9 mouse cellular contexts compared by ENCODE assay signal in the genomic region with DNA sequence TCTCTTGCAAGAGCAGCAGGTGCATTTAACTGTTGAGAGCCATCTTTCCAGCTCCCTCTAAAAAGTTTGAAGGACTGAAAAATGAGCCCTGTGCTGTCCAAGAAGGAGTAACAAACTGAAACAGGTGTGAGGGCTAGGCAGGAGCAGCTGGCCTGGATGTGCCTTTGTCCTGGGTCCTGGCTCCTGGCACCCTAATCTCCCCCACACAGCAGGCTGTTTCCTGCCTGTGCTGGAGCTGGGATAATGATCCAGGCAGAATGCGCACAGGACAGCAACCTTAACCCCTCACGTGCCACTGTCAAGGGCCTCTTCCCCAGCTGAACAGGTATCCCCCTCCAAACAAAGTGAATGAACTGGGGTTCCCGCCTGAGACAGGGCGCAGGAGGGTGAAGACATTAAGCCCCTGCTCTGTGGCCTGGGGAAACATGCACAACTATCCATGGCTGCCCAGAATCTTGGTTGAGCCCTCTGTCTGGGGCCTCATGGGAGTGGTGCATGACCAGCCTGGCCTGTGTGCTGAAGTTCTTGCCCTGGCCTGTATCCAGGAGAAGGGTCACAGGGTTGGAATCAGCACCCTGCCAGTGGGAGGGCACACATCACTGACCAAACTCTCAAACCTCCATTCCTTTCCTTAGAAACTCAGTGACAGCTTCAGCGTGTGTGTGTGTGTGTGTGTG. TPM values are rescaled to one million over a fixed set of nuclear protein-coding genes. Genes with fewer than 3 reads are reported as not detected.
DNase-seq lines count a peak whose midpoint lies in the region; ATAC-seq and TF ChIP-seq lines count a peak whose summit lies in the region.
"Had no signal": no experiment of that assay in that cellular context is flagged by ENCODE, and none has a peak within 500 bp of the region (broad histone marks: within the 10 kb centered on the region; RNA-seq: fewer than 3 reads in every experiment).

No protein-coding gene starts in this region.

- no peak overlapping the region for H3K4me2 ChIP-seq in midbrain, embryonic 13.5 days (replicated peaks)
- no peak overlapping the region for H3K4me2 ChIP-seq in liver, postnatal 0 days (ENCODE audit: low read depth, low read length)

- no peaks in the 10 kb centered on the region for H3K36me3 ChIP-seq in midbrain, embryonic 10.5 days
- no peaks in the 10 kb centered on the region for H3K36me3 ChIP-seq in midbrain, embryonic 13.5 days
- H3K36me3 ChIP-seq in liver, postnatal 0 days (replicated peaks; ENCODE audit: insufficient read depth, low read length) = no peaks in the 10 kb centered on the region

- H3K4me3 ChIP-seq in midbrain, embryonic 10.5 days = no peak overlapping the region
- H3K4me3 ChIP-seq in midbrain, embryonic 13.5 days (replicated peaks) = no peak overlapping the region
- H3K4me3 ChIP-seq in liver, postnatal 0 days (ENCODE audit: low read depth, low read length) = no peak overlapping the region

- no peaks in the 10 kb centered on the region for H3K9me3 ChIP-seq in midbrain, embryonic 10.5 days (replicated peaks)
- no peaks in the 10 kb centered on the region for H3K9me3 ChIP-seq in midbrain, embryonic 13.5 days
- H3K9me3 ChIP-seq in liver, postnatal 0 days (ENCODE audit: low read length) = no peaks in the 10 kb centered on the region

- no peaks in the 10 kb centered on the region for H3K27me3 ChIP-seq in midbrain, embryonic 10.5 days (ENCODE audit: low read depth, poor library complexity, severe bottlenecking)
- no peaks in the 10 kb centered on the region for H3K27me3 ChIP-seq in midbrain, embryonic 13.5 days
- H3K27me3 ChIP-seq in liver, postnatal 0 days (ENCODE audit: insufficient read depth, low read length) = no peaks in the 10 kb centered on the region

- ATAC-seq in midbrain, embryonic 13.5 days = no peak
- peak; percentile 93 for ATAC-seq in liver, postnatal 0 days

- intact Hi-C loops in left cerebral cortex, postnatal 14 days (cut with DNase I) = no loop called here

- TF ChIP-seq CTCF in liver, postnatal 0 days (IDR thresholded peaks at IDR 0.05; ENCODE audit: low read depth) = no peak

- no peak overlapping the region for H3K9ac ChIP-seq in midbrain, embryonic 13.5 days (replicated peaks)
- no peak overlapping the region for H3K9ac ChIP-seq in liver, postnatal 0 days (replicated peaks)

- WGBS in midbrain, embryonic 10.5 days = 61% methylated on average over 5 of the region's 5 CpGs
- WGBS in midbrain, embryonic 13.5 days = 51% methylated on average over 5 of the region's 5 CpGs
- WGBS in liver, postnatal 0 days (ENCODE audit: insufficient replicate concordance) = 63% methylated on average over 5 of the region's 5 CpGs

- no peak for TF ChIP-seq EP300 in liver, postnatal 0 days (IDR thresholded peaks at IDR 0.05; ENCODE audit: low read depth)

- DNase-seq in adrenal gland, postnatal 14 days = peak; percentile 77
- DNase-seq in adrenal gland, postnatal 4 days (ENCODE audit: low spot score in 2 of 2) = no peak
- DNase-seq in midbrain, embryonic 10.5 days (ENCODE audit: low spot score) = no peak
- DNase-seq in kidney, adult 8-10 months = peak; percentile 85 to 88
- DNase-seq in liver, postnatal 0 days = peak; percentile 71
- no peak for DNase-seq in left cerebral cortex, postnatal 14 days (ENCODE audit: low spot score in 2 of 2)
- no peak for DNase-seq in embryo, embryonic 9.5 days (ENCODE audit: extremely low spot score)
- DNase-seq: cerebellum, postnatal 10 days had no signal

- peak overlapping the region; percentile 39 for H3K27ac ChIP-seq in midbrain, embryonic 10.5 days (replicated peaks)
- no peak overlapping the region for H3K27ac ChIP-seq in midbrain, embryonic 13.5 days
- H3K27ac ChIP-seq in liver, postnatal 0 days (ENCODE audit: low read depth) = peak overlapping the region; percentile 57; the same call in 1 of the 2 replicates

- H3K4me1 ChIP-seq in midbrain, embryonic 10.5 days = peaks cover 63% of the 10 kb centered on the region
- H3K4me1 ChIP-seq in midbrain, embryonic 13.5 days (replicated peaks) = peaks cover 34% of the 10 kb centered on the region
- H3K4me1 ChIP-seq in liver, postnatal 0 days (ENCODE audit: insufficient read depth) = peaks cover 13% of the 10 kb centered on the region; the same call in 1 of the 2 replicates

RNA-seq across cellular contexts. Expression of gene Morn1, which starts 49.7 kb away (rescaled TPM):
- total RNA-seq in adrenal gland, postnatal 14 days (2021) = 7.3 and 8.3 TPM in 2 replicates
- total RNA-seq in adrenal gland, postnatal 4 days (2021) = 10 to 100 TPM; 12.1 to 14.9 TPM
- 5.1 and 6.2 TPM in 2 replicates for polyA plus RNA-seq in midbrain, embryonic 10.5 days (2016; fragmentation: Nextera tagmentation; extraction: Ambion mirVana)
- 6.0 and 8.9 TPM in 2 replicates for polyA plus RNA-seq in midbrain, embryonic 13.5 days (2015; fragmentation: Nextera tagmentation; extraction: Ambion mirVana)
- polyA plus RNA-seq in liver, postnatal 0 days (2015; fragmentation: Nextera tagmentation; extraction: Ambion mirVana) = 2.2 TPM in 2 replicates
- total RNA-seq in left cerebral cortex, postnatal 14 days (2021) = 10 to 100 TPM; 12.1 to 12.9 TPM

RNA-seq across cellular contexts. Expression of gene Rer1, which starts 49.9 kb away (rescaled TPM):
- total RNA-seq in adrenal gland, postnatal 14 days (2021) = 86.9 and 97.7 TPM in 2 replicates
- 10 to 100 TPM; 90.8 to 96.1 TPM for total RNA-seq in adrenal gland, postnatal 4 days (2021)
- polyA plus RNA-seq in midbrain, embryonic 10.5 days (2016; fragmentation: Nextera tagmentation; extraction: Ambion mirVana) = 137 and 147 TPM in 2 replicates
- 121 and 124 TPM in 2 replicates for polyA plus RNA-seq in midbrain, embryonic 13.5 days (2015; fragmentation: Nextera tagmentation; extraction: Ambion mirVana)
- 111 and 118 TPM in 2 replicates for polyA plus RNA-seq in liver, postnatal 0 days (2015; fragmentation: Nextera tagmentation; extraction: Ambion mirVana)
- 10 to 100 TPM; 65.5 to 67.8 TPM for total RNA-seq in left cerebral cortex, postnatal 14 days (2021)

Comparison
In these comparisons a context has a peak if more than half of its experiments do, and no peak if none do; other contexts are left out.
1. DNase-seq: peak in adrenal gland, postnatal 14 days (single experiment), kidney, adult 8-10 months (2 of 2) and liver, postnatal 0 days (single experiment); none in adrenal gland, postnatal 4 days (0 of 2), midbrain, embryonic 10.5 days (single experiment), left cerebral cortex, postnatal 14 days (0 of 2) and embryo, embryonic 9.5 days (single experiment).